Mouse (Mus musculus): ENCODE results near the gene 2410141K09Rik. TPM values are rescaled to one million over a fixed set of nuclear protein-coding genes. Genes with fewer than 3 reads are reported as not detected.
"Not testable (repeated sequence)": the region's sequence is repeated elsewhere in the genome, so short reads cannot be mapped to it uniquely, and the experiment has no call there.

Gene 2410141K09Rik
- not detected in 2 replicates for polyA plus RNA-seq (2012; rRNA removed)

DNA sequence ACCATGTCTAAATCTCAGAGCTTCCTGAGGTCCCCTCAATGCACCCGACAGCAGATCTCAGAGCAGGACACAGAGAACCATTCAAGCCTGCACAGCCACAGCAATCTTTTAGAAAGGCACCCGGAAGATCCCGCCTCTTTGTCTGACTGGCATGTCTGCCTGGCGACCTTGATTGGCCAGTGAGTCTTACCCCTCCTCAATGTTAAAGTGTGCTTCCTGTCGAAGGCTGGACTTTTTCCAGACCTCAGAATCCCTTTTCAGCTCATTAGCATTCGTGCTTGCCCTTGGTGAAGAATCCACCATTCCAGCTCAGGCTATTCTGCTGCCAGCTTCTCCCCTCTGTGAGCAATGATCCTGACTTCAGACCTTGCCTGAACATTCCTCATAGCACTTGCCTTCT is at the start of gene 2410141K09Rik:
TSS of gene 2410141K09Rik (minus strand) at position 101 of the 400 bp plus-strand sequence.
- DNase-seq (ENCODE audit: low read depth) = not testable (repeated sequence)

DNA sequence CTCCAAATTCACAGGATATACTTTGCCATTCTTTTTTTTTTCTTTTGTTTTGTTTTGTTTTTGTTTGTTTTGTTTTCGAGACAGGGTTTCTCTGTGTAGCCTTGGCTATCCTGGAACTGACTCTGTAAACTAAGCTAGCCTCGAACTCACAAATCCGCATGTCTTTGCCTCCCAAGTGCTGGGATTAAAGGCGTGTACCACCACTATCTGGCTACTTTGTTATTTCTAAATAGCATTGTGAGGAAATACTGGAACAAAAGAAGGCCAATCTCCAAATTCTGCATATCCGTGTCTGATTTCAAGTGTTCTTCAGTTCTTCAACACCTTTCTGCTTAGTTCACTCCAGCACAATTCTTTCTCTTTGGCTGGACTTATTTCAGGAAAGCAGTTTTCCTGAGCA is 14.1 kb downstream of the 2410141K09Rik start:
- not testable (repeated sequence) for DNase-seq (ENCODE audit: low read depth)

GRCm38 (mm10) chr13:66414962-66415361 is 26.0 kb downstream of the 2410141K09Rik start:
- not testable (repeated sequence) for DNase-seq (ENCODE audit: low read depth)

Other genes with a start within 250 kb of the 2410141K09Rik start
- gene Gm10772, start 213.5 kb downstream of the 2410141K09Rik start, polyA plus RNA-seq (2012; rRNA removed) = not detected in 2 replicates

All from gonadal fat pad, adult 2 months (tissue).